Mouse (Mus musculus): ENCODE results near the gene Trio.

DNA sequence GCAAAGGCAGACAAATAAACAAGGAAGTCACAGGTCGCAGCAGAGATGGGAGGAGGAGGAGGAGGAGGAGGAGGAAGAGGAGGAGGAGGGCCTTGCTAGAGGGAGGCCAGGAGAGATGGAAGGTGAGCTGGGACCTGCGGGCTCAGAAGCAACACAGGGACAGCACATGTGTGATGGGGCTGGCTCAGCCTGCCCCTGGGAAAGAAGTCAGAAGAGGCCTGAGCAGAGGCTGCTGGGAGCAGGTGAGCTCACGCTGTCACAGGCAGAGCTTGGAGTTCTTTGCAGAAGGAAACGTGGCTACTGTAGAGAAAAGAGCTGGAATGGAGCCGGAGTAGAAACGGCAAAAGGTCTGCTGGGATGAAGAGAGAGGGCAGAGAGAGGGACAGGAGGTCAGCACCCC lies 185.5 kb downstream of the Trio start:
- TF ChIP-seq CTCF (IDR thresholded peaks at IDR 0.05; ENCODE audit: low read depth) (no peak), EP300 (optimal IDR thresholded peaks at IDR 0.05) (no peak)

Measured in stomach, postnatal 0 days (tissue).